Mouse (Mus musculus) c-Kit-positive CD71-positive TER-119-positive erythroid progenitor cells, embryonic 14.5 days (primary cell): ENCODE results near the gene Gnai2.
"Not testable (repeated sequence)": the region's sequence is repeated elsewhere in the genome, so short reads cannot be mapped to it uniquely, and the experiment has no call there.

Experiments used
- DNase-seq: peaks from one replicate; pipeline ENCODE4 v3.0.0-alpha.2; 2013; ENCODE audit warnings: low spot score

Gnai2 gene

DNA sequence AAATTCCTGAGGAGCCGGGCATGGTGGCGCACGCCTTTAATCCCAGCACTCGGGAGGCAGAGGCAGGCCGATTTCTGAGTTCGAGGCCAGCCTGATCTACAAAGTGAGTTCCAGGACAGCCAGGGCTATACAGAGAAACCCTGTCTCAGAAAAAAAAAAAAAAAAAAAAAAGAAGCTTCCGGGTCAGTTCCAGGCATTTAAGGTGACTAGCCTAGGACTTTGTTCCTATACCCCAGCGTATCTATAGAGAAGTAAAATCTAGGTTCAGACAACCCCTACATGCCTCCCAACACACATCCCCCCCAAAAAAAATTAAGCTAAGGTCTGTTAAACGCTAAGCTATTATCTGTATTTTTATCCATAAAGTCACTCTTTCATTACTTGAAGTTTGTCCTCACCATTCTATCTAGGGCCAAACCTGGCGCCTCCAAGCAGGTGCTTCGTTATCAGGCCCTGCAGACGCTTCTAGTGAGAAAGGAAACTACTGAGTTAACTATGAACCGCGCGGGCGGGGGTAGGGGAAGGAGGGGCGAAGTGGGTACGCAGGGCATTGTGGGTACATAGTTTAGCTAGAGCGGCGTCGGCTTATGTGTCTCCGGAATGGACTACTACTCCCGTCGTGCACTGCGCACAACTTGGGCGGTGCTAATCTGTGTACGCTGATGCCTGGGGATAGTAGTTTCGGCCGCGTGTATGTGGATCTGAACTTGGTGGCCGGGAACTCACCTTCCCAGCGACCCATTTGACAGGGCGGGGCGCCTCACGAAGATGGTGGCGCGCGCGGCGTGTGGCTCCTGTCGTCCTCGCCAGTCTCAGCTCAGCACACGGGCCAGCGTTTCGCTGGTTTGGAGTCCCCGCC lies 48.0 kb downstream of the Gnai2 start, which contains the start of gene Ifrd2:
TSS of gene Ifrd2 (plus strand) at position 669 of the 859 bp plus-strand sequence.
- peak; percentile 99 for DNase-seq

DNA sequence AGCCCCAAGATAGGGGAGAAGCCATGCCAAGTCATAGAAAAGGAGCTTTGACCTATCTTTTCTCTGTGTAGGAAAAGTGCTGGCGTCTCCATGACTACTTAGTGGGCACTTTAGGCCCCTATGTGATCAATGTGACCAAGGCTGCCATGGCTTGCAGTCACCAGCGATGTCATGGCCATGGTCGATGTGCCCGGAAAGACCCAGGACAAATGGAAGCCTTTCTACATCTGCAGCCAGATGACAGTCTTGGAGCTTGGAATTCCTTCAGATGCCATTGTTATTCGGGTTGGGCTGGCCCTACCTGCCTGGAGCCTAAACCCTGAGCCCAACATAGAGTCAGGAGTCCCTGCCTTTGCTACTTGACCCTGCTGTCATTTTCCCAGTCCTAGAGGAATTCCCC lies 48.7 kb downstream of the Gnai2 start:
- no peak for DNase-seq

DNA sequence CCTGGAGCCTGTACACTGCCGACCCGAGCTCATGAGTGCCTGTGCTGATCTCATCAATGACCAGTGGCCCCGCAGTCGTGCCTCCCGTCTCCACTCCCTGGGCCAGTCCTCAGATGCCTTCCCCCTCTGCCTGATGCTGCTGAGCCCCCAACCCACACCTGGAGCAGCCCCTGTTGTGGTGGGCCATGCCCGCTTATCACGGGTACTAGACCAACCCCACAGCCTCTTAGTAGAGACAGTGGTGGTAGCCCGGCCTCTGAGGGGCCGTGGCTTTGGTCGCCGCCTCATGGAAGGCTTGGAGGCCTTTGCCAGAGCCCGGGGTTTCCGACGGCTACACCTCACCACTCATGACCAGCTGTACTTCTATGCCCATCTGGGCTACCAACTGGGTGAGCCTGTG lies 52.0 kb downstream of the Gnai2 start:
- no peak for DNase-seq

DNA sequence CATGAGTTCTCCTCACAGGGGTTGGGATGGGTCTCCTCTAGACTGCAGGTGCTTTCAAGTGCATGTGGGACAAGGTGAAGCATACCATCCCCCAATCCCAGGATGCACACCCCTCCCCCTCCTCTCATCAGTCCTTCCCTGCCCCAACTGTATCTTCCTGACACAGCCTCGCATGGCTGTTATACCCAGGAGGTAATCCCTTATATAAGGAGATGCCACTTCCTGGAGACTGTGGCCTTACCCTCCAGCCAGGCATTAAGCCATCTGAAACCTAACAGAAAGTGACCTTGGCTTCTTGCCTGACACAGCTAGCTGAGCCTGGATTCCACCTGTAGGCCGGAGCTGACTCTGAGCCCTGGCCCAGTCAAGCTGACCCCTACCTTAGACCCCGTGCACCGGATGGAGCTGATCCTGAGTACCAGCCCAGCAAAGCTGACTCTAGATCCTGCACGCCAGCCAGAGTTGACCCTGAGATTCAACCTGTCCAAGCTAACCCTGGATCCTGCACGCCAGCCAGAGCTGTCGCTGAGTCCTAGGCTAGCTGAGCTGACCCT lies 52.6 kb downstream of the Gnai2 start:
- DNase-seq: no peak

DNA sequence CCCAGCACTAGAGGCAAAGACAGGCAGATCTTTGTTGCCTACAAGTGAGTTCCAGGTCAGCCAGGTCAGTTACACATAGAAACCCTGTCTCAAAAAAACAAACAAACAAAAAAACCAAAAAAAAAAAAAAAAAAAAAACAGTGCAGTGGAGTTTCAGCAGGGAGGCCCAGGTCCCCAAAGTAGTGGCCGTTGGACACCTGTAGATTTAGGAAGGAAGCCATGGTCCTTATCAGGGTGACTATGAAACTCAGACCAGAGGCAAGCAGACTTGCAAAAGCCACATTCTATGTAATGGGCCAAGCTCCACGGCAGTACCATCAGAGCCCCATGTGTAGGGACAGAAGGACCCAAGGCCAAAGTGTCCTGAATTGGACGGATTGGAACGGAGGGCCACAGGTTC lies 53.6 kb downstream of the Gnai2 start:
- DNase-seq: no peak

DNA sequence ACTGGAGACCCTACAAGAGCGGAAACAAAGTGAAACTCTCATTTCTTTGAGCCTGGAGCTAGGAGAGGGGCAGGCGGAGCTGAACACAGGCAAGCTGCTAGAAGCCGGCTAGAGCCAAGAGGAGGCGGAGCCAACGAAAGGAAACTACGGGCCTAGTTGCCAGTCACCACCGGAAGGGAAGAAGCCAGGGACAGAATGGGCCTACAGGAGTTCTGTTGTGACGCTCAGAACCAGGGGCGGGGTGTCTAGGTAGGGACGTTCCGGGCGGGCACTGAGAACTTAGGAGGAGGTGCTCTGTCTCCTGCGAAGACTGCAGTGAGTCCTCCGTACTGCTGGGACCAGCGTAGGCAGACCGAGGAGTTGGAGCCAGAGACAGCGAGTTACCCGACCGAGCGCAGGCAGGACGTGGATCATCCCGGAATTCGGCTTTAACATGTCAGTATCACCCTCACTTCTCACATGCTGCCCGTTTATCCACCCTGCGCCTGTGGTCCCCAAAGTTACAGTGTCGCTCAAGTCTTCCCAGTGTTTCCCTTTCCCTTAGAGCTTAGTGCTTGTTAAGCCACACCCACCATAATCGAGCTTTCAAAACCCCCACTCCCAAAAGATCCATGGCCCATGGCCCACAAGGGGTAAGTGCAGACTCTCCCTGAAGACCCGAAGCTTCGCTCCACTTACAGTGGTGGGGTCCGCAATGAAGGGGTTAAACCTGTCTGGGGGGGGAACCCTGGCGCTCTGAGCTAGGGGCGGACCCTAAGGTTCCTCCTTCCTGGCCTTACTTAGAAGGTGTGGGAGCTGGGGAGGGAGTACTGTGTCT lies 54.5 kb downstream of the Gnai2 start, which contains the start of gene Hyal3:
TSS of gene Hyal3 (plus strand) at position 318 of the 817 bp plus-strand sequence.
- DNase-seq: peak; percentile 85

DNA sequence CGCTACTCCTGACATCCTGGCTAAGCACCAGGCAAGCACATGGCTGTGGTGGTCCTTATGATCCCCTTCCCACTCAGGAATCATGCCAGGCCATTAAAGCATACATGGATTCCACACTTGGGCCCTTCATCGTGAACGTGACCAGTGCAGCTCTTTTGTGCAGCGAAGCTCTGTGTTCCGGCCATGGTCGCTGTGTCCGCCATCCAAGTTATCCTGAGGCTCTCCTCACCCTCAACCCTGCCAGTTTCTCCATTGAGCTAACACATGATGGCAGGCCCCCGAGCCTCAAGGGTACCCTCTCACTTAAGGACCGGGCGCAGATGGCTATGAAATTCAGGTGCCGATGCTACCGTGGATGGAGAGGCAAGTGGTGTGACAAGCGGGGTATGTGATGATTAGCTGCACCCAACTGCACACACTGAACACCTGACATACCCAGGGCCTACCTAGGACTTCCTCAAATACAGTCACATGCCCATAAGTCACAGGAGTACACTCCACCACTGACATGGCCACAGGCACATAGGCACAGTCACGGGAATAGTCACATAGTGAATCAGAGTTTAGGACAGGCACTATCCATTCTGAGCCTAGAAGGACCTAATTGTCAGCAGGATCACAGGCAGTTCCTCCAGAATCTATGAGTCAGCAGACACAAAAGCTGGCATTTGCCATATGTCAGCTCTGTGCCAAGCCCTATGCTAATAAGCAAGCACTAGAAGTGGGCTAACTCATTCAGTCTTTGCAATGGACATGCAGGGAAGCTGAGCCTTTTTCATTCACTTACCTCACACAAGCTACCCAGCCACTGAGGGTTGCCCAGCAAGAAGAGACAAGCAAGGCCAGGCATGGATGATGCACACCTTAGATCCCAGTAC lies 55.9 kb downstream of the Gnai2 start:
- DNase-seq: no peak

DNA sequence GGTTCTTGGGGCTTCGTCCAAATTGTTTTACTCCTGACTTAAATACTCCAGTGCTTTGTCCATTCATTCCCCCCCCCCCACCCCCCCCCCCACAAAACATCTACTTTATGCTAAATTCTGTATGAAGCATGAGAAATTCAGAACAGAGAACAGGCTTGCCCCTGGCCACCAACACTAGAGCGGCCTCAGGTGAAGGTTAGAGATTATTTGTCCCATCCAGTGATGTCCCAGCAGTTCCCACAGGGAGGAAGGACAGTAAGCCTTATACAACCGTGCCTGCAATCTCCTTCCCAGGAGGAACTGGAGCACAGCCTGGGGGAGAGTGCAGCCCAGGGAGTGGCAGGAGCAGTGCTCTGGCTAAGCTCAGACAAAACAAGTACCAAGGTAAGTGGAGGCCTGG lies 56.6 kb downstream of the Gnai2 start, which contains the start of gene Naa80:
TSS of gene Naa80 (plus strand) at position 301 of the 400 bp plus-strand sequence.
- no peak for DNase-seq

DNA sequence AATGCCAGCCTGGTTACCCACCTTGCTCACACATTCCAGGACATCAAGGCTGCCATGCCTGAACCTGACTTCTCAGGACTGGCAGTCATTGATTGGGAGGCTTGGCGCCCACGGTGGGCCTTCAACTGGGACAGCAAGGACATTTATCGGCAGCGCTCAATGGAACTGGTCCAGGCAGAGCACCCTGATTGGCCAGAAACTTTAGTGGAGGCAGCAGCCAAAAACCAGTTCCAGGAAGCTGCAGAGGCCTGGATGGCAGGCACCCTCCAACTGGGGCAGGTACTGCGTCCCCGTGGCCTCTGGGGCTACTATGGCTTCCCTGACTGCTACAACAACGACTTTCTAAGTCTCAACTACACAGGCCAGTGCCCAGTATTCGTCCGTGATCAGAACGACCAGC lies 57.3 kb downstream of the Gnai2 start:
- DNase-seq: no peak

DNA sequence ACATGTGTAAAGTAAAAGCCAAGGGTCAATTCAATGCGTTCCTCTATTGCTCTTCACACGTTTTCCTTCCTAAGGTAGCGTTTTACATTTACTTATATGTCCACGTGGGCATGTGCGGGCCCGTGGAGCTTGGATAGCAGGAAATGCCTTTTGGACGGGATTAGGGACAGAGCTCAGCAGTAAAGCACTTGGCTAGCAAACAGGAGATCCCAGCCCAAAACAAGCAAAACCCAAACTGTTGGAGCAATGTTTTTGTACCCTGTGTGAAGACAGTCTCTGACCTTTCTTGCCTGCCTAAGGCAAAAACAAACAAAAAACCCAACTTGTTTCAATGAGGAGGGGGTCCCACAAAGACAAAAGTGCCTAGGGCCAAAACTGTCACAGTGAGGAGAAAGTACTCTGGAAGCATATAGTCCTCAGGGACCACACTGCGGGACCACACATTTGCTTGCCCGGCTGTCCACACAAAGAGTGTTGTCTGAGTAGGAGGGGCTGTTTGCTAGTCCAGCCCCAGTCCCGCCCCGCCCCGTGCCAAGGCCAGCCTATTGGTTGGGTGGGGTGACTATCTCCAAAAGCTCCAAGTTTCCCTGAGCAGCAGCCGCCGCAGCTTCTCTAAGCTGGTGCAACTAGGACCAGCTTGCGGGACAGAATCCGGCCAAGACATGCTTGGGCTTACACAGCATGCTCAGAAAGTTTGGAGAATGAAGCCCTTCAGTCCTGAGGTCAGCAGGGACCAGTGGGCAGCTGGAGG lies 58.6 kb downstream of the Gnai2 start, which contains the start of gene Hyal1:
TSS of gene Hyal1 (plus strand) at position 571 of the 751 bp plus-strand sequence.
- peak; percentile 84 for DNase-seq

DNA sequence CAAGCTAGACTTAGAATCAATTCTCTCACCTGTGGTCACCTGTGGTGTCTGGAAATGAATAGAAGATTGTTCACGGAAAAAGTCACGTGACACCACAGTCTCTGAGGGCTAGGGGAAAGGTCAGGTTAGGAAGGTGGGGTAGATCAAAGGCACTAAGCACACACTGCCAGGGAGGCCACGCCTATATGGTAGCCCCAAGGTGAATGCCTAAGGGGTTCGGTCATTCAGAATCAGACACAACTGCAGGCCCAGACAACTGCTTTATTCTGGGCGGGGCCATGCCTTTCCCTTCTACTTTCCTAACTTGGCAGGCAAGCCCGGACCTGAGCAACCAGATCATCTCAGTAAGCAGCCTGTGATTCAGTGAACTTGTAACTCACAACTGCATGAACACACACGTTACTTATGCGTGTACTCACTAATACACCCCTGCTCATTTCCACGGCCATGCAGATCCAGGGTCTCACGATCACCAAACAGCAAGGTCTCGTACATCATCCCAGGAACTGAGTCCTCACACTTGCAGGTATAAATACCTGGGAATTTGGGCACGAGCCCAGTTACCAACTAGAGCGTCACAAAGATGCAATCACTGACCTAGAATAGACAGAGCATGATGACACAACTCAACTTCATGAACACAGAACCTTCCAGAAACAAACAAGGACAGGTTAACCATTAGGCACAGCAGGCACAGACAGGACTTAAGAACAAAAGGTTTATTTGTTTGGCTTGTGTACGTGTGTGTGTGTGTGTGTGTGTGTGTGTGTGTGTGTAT lies 59.4 kb downstream of the Gnai2 start:
- DNase-seq: no peak

DNA sequence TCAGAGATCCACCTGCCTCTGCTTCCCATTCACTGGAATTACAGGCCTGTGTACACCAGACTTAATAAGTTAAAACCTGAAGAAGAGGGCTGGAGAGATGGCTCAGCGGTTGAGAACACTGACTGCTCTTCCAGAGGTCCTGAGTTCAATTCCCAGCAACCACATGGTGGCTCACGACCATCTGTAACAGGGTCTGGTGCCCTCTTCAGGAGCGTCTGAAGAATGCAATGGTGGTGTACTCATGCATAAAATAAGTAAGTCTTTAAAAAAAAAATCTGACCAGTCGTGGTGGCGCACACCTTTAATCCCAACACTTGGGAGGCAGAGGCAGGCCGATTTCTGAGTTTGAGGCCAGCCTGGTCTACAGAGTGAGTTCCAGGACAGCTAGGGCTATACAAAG lies 61.4 kb downstream of the Gnai2 start:
- DNase-seq: not testable (repeated sequence)

DNA sequence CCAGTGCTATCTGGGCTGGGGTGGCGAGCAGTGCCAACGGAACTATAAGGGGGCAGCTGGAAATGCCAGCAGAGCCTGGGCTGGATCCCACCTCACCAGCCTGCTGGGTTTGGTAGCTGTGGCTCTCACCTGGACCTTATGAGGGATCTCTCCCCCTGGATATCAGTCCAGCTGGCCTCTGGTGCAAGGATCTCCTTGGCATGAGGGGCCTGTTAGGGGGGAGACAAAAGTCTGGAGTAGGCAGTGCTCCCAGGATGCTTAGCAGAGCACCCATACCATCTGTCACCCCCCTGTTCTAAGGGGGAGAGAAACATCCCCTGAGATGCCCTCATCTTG lies 62.9 kb downstream of the Gnai2 start:
- no peak for DNase-seq

DNA sequence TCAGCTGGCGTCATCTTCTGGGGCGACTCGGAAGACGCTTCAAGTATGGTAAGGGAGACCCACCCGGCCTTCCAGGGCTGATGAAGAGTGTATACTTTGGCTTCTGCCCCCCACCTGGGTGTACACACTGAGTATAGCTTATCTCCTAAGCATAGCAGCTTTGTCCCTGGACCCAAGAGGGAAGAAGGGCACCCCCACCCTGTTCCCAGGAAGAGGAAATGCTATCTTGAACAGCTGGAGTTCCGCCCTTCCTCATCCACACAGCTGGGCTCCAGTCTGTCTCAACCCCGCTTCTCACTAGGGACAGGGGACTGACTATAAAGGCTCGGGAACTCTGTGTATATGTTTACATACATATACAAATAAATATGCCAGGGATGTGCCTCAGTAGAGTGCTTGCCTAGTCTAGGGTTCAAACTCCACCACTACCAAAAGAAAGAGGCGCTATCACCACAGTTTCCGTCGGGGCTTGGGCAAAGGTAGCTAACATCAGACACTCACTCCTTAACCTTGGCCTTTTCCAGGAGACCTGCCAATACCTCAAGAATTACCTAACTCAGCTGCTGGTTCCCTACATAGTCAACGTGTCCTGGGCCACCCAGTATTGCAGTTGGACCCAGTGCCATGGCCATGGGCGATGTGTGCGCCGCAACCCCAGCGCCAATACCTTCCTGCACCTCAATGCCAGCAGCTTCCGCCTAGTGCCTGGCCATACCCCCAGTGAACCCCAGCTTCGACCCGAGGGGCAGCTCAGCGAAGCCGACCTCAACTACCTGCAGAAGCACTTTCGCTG lies 63.4 kb downstream of the Gnai2 start:
- DNase-seq: no peak

DNA sequence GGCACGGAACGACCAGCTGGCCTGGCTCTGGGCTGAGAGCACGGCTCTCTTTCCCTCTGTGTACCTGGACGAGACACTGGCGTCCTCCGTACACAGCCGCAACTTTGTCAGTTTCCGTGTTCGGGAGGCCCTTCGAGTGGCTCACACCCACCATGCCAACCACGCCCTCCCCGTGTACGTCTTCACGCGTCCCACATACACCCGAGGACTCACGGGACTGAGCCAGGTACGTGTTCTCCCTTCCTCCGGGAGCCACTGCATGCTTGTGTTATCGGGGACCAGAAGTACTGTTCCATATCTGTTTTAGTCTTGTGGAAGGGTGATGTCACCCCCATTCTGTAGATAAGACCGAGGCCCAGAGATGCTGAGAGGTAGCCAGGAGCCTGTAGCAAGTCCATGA lies 64.3 kb downstream of the Gnai2 start:
- DNase-seq: peak; percentile 80

DNA sequence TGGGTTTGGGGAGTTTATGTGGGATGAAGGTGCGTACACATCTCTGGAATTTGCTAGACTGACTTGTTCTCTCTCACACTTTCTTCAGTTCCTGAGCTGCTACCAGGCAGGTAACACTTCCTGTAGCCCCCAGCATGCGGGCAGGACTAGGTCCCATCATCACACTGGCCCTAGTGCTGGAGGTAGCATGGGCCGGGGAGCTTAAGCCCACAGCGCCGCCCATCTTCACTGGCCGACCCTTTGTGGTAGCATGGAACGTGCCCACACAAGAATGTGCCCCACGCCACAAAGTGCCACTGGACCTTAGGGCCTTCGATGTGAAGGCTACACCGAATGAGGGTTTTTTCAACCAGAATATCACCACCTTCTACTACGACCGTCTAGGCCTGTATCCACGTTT lies 65.2 kb downstream of the Gnai2 start:
- no peak for DNase-seq

DNA sequence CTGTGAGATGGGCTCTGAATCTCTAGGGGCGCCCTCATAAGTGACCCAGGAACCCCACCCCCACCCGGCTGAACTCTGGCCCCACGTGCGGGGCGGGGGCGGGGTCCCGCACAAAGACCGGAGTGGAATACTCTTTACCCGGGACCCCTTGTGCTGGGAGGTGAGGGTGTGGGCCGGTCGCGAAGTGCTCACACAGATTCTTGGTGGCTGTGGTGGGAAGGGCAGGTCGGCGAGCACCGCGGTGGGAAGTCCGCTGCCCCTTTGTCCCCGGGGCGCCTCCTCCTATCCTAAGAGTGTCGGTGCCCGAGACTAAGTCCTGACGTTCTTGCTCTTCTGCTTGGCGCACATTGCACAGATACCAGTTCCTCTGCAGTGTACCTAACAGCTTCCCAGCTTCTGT lies 65.9 kb downstream of the Gnai2 start:
- DNase-seq: no peak

DNA sequence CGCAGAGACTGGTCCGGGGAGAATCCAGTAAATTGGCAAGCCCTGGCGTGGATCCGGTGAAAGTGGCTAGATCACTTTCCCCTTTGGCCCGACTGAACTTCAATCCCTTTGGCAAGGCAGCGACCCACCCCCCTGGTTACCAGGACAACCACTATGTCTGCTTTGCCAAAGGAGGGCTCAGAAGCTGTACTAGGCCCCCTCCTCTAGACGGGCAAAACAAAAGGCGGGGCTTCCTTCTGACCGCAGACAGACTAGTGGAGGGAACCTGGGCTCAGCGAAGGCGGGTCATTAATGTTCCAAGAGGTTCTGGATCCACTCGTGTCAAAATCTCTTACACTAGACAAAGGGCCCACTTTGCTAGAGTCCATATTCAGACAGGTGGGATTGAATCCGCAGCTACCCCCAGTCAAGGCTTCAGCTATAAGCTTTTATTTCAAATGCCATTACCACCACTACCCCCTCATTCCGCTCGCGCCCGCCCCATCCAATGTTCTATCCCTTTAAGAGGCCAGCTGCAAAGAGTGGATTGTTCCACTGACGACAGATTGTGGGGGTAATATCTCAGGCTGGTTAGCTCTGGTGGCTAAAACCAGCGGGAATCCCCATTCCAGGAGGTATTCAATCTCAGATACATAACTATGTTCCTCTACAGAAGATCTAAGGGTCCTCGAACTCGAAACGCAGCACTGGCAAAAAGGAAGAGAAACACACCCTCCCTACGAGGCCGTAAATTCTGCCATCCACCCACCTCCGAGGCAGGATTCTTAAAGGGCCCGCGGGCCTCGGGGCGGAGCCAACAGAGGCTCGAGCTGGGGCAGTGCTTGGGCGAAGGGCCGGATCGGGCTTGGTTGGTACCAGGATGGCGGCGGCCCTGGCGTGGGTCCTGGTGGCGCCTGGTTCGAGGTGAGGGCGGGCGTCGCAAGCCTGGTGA lies 66.6 kb downstream of the Gnai2 start:
- DNase-seq: peak; percentile 89
